Mouse (Mus musculus) hindbrain, embryonic 10.5 days (tissue): ENCODE data around the gene Cygb. TPM values are rescaled to one million over a fixed set of nuclear protein-coding genes. Genes with fewer than 3 reads are reported as not detected.
"Not testable (repeated sequence)": the region's sequence is repeated elsewhere in the genome, so short reads cannot be mapped to it uniquely, and the experiment has no call there.

Source experiments
- DNase-seq: peaks from one replicate; pipeline ENCODE4 v3.0.0-alpha.2; 2017; ENCODE audit warnings: low spot score
- H3K27ac ChIP-seq: fragments of 300-500 bp; sonication (generic); 2 replicates; pipeline ENCODE4 v1.5.1; 2016; ENCODE audit warnings: mild to moderate bottlenecking, moderate library complexity
- H3K27me3 ChIP-seq: fragments of 300-500 bp; sonication (generic); 2 replicates; pipeline ENCODE4 v1.6.1; 2016; ENCODE audit warnings: mild to moderate bottlenecking; ENCODE audit not compliant: poor library complexity, insufficient read depth, severe bottlenecking
- H3K36me3 ChIP-seq: fragments of 300-500 bp; sonication (generic); 2 replicates; pipeline ENCODE4 v1.6.1; 2016; ENCODE audit warnings: mild to moderate bottlenecking, moderate library complexity
- H3K4me1 ChIP-seq: fragments of 300-500 bp; sonication (generic); replicated peaks from 2 replicates; pipeline ENCODE4 v1.6.1; 2016; ENCODE audit warnings: mild to moderate bottlenecking
- H3K4me3 ChIP-seq: fragments of 300-500 bp; sonication (generic); 2 replicates; pipeline ENCODE4 v1.5.1; 2016; ENCODE audit warnings: mild to moderate bottlenecking, moderate library complexity
- H3K9me3 ChIP-seq: fragments of 300-500 bp; sonication (generic); 2 replicates; pipeline ENCODE4 v1.6.1; 2016; ENCODE audit warnings: mild to moderate bottlenecking, moderate library complexity
- WGBS: fragments of 180-500 bp; shearing (Covaris S2); methylation state at CpG from one replicate; pipeline ENCODE4 v1.1.7; 2016; 5-methylcytosine and 5-hydroxymethylcytosine counted together
- polyA plus RNA-seq: library from polyadenylated mRNA; unstranded; fragments of >200 nt; fragmentation: Nextera tagmentation; extraction: Ambion mirVana; gene quantifications from 2 replicates; pipeline ENCODE4 v1.2.1, GENCODE M21; 2016

Cygb gene
- polyA plus RNA-seq, 1 experiment from 2014 or later, result 3.5 TPM

DNA sequence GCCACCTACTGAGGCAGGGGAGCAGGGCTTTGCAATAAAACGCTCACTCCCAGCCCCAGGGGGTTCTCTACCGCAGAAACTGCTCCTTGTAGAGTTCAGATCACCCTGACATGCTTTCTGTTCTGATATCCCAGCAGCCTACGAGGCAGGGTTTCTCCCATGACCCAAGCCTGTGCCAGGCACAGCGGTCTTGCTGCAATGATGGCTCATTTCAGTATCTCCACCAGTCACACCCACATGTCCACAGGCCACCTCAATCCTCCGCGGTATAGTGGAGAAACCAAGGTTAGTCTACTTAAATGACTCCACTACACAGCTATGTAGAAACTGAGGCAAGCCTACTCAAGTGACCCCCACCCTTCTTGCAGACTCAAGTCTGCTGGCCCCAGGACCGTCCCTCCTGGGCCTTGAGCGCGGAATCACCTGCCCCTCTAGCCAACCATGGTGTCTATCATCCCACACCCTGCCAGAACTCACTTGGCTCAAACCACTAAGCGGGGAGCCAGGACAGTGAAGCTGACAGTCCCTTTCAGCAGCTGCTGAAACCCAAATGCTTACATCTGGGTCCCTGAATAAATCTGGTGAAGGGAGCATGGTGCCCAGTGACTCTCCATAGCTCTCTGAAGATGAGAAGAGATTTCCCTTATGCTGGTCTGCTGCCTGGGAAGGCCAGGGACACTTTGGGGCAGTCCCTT is 33.4 kb downstream of the Cygb start:
- Histone ChIP-seq H3K4me3 (no peak overlapping the region), H3K27ac (peak overlapping the region; percentile 54), H3K4me1 (peaks cover 93% of the 10 kb centered on the region)

DNA sequence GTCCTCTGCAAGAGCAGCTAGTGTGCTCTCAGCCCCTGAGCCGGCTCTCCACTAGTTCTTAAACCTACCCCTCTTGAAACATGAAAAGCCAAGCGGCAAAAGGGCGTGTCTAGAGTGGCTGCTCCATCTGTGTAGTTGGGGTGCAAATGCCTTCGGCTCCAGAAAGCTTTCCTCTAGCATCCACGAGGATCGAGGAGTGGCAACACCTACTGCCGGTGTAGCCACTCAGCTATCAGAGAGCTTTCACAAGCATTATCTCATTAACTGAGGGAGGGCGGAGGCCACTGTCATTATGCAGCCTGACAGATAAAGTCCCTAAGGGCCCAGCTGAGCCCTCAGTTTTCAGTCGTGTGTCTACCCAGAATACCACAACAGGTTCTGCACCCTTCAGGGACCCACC is 34.0 kb downstream of the Cygb start:
- peak overlapping the region; percentile 54 for H3K27ac ChIP-seq
- H3K27me3 ChIP-seq, result peaks cover 34% of the 10 kb centered on the region
- H3K36me3 ChIP-seq, result no peaks in the 10 kb centered on the region
- no peak overlapping the region for H3K4me3 ChIP-seq
- H3K9me3 ChIP-seq, result no peaks in the 10 kb centered on the region
- WGBS, result 57% methylated on average over 9 of the region's 9 CpGs
- DNase-seq, result no peak
- peaks cover 93% of the 10 kb centered on the region for H3K4me1 ChIP-seq

More for the DNA sequence above, 33.4 kb downstream of the Cygb start:
- 79% methylated on average over 10 of the region's 10 CpGs for WGBS
- no peak for DNase-seq
- no peaks in the 10 kb centered on the region for H3K9me3 ChIP-seq
- H3K27me3 ChIP-seq, result peaks cover 38% of the 10 kb centered on the region
- H3K36me3 ChIP-seq, result no peaks in the 10 kb centered on the region

DNA sequence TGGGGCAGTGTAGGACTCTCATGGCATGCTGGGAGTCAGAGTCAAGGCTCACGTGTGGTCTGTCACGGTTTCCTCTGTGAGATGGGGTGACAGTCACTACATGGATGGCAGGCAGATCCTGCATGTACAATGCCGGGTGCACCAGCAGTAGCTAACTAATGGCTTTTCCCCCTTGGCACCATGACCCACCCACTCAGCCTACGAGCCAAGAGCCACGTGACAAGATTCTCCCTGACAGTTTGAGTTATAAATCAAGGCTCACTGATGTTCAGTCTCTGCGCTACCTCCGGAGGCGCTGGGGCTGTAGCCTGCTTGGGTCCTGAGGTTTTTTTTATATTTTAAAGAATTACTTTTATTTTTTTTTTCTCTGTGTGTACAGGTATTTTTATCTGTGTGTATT is 34.6 kb downstream of the Cygb start:
- H3K4me1 ChIP-seq, result peaks cover 95% of the 10 kb centered on the region
- no peak overlapping the region for H3K27ac ChIP-seq
- DNase-seq, result no peak
- no peaks in the 10 kb centered on the region for H3K36me3 ChIP-seq
- no peak overlapping the region for H3K4me3 ChIP-seq
- no peaks in the 10 kb centered on the region for H3K9me3 ChIP-seq
- WGBS, result 90% methylated on average over 8 of the region's 8 CpGs
- H3K27me3 ChIP-seq, result peaks cover 29% of the 10 kb centered on the region

DNA sequence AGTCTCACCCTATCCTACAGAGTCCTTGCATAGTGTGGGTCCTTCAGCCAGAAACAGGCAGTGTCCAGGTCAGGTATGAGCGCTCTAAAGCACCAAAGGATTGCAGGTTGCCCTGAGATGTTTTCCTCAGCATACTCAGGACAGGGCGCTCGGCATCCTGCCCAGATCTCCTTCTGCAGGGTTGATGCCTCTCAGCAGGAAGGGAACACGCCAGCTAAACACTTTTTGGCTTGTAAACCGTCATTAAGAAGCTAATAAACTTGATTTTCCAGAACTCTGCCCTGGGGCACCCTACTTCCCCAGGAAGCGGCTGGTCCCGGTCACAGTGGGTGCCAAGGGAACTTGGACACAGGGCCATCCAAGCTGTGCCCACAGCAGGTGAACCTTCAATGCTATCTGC is 35.0 kb downstream of the Cygb start:
- WGBS, result 88% methylated on average over 7 of the region's 7 CpGs
- peaks cover 94% of the 10 kb centered on the region for H3K4me1 ChIP-seq

DNA sequence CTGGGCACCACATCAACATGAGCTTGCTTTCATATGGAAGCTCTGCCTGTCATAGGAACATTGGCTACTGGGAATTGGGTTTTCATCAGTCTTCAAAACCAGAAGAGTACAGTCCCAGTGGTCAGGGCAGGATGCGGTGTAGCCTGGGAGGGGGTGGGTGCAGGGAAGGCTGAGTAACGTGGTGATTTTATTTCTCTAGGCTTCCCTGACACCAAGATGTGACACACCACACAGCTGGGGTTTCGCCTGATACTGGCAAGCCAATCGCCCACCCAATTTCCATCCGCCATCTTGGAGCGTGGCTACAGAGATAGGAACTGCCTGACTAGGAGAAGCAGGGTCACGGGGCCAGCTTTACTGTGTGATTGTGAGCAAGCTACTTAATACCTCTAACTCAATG is 35.4 kb downstream of the Cygb start:
- H3K4me3 ChIP-seq, result no peak overlapping the region
- H3K27me3 ChIP-seq, result peaks cover 24% of the 10 kb centered on the region
- no peaks in the 10 kb centered on the region for H3K9me3 ChIP-seq
- no peaks in the 10 kb centered on the region for H3K36me3 ChIP-seq
- DNase-seq, result no peak
- H3K4me1 ChIP-seq, result peaks cover 89% of the 10 kb centered on the region
- whole genome bisulfite sequencing, result 89% methylated on average over 7 of the region's 7 CpGs
- H3K27ac ChIP-seq, result no peak overlapping the region

More for the DNA sequence above, 35.0 kb downstream of the Cygb start:
- peaks cover 27% of the 10 kb centered on the region for H3K27me3 ChIP-seq
- H3K9me3 ChIP-seq, result no peaks in the 10 kb centered on the region
- H3K36me3 ChIP-seq, result no peaks in the 10 kb centered on the region
- no peak overlapping the region for H3K4me3 ChIP-seq
- H3K27ac ChIP-seq, result no peak overlapping the region
- no peak for DNase-seq

DNA sequence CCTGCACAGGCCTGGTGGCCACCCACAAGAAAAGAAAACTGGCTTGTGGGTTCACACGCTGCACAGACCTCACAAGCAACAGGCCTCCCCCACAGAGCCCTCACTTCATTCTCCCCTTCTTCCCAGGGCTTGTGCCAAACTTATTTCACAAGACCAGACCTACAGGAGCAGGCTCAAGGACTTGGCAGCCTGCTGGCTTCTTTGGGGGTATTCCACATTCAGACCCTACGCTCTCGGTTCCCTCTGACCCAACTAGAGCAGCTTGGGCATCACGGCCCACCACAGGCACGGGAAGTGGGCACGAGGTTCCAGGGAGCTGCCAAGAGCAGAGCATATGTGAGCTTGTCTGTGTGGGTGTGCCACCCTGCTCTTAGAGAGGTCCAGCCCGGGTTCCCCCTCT is 36.5 kb downstream of the Cygb start:
- DNase-seq, result no peak
- WGBS, result 87% methylated on average over 7 of the region's 7 CpGs
- Histone ChIP-seq H3K36me3 (no peaks in the 10 kb centered on the region), H3K9me3 (no peaks in the 10 kb centered on the region), H3K27ac (peak overlapping the region; percentile 9; the same call in 1 of the 2 replicates), H3K4me1 (peaks cover 80% of the 10 kb centered on the region), H3K27me3 (peaks cover 13% of the 10 kb centered on the region), H3K4me3 (no peak overlapping the region)

DNA sequence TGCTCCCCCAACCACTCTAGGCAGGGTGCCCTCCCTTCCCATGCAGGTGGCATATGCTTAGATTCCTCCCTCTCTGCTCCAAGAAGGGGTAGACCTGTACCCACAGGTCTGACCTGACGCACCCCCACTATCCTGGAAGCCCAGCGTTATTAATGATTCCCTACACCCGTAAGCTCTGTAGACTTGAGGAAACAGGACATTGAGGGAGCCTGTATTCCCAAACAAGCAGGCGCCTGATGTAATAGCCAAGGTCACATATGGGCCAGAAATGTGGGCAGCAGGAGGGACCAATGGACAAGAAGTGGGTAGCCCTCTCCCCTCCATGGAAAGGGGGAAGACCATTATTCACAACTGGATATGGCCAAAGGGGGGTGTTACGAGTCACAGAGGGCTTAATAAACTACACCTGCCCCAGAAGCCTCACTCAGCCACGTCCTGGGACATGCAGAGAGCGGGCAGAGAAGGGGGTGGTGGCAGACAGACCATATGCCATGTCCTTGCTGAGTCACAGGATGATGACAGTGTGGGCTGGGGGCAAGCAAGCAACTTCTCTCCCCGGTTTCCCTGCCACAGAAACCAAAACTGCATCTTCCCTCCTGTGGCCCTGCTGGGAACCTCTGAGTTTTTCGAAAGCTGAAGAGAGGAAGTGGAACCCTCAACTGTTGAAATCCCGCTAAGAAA is 37.5 kb downstream of the Cygb start:
- Histone ChIP-seq H3K4me3 (no peak overlapping the region), H3K27ac (peak overlapping the region; percentile 64), H3K4me1 (peaks cover 70% of the 10 kb centered on the region), H3K36me3 (no peaks in the 10 kb centered on the region), H3K27me3 (peaks cover 3% of the 10 kb centered on the region; the same call in 1 of the 2 replicates), H3K9me3 (no peaks in the 10 kb centered on the region)
- WGBS, result 77% methylated on average over 10 of the region's 10 CpGs
- no peak for DNase-seq

DNA sequence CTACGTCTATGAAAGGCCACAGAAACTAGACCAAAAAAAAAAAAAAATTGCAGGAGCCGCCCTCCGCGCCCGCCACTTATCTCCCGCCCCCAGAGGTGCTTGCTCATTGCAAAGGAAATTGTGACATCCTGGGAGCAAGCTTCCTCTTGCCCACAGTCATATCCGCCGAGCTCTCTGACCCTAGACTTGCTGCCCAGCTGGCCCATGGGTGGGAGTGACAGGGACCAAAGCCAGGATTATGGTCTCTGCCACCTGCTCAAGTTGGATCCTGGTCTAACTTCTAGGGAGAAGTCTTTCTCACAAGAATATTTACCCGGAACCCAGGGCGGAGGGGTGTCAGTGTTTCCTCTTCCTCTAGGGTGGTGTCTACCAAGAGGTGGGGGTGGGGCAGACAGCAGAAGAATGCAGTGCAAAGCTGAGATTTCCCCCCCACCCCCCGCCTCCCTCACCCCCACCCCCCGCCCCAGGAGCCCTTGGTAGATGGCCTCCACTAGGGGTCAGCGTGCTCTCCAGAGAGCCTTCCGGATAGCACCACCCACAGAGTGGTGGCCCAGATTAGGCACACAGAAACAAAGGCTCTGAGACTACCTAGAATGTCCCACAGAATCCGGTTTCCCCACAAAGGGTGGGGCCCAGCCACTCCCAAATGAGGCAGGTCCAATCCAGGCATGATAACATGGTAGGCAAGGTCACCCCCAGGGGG is 38.2 kb downstream of the Cygb start:
- no peaks in the 10 kb centered on the region for H3K36me3 ChIP-seq
- DNase-seq, result no peak
- no peak overlapping the region for H3K4me3 ChIP-seq
- H3K9me3 ChIP-seq, result no peaks in the 10 kb centered on the region
- H3K27ac ChIP-seq, result peak overlapping the region; percentile 64
- H3K4me1 ChIP-seq, result peaks cover 63% of the 10 kb centered on the region
- no peaks in the 10 kb centered on the region for H3K27me3 ChIP-seq
- 49% methylated on average over 15 of the region's 15 CpGs for WGBS

DNA sequence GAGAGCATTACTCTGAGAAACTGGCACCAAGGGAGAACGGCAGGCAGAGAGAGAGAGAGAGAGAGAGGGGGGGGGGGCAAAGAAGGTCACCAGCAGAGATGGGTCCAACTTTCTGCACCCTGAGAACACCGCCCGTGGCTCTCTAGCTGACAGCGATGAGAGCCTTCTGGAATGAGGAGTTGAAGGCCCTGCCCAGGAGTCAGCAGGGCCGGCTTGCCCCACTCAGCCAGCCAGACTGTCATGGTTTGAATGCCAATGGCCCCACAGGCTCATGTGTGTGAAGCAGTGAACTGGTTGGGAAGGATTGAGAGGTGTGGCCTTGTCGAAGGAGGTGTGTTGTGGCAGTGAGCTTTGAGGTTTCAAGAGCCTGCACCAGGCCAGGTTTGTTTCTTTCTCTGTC is 40.9 kb downstream of the Cygb start:
- WGBS, result 88% methylated on average over 6 of the region's 6 CpGs
- Histone ChIP-seq H3K27ac (0 out of 2 replicates have a peak overlapping the region, but pooled peaks have one; percentile 12), H3K4me1 (peaks cover 57% of the 10 kb centered on the region), H3K4me3 (no peak overlapping the region), H3K9me3 (no peaks in the 10 kb centered on the region), H3K36me3 (no peaks in the 10 kb centered on the region), H3K27me3 (no peaks in the 10 kb centered on the region)
- no peak for DNase-seq

DNA sequence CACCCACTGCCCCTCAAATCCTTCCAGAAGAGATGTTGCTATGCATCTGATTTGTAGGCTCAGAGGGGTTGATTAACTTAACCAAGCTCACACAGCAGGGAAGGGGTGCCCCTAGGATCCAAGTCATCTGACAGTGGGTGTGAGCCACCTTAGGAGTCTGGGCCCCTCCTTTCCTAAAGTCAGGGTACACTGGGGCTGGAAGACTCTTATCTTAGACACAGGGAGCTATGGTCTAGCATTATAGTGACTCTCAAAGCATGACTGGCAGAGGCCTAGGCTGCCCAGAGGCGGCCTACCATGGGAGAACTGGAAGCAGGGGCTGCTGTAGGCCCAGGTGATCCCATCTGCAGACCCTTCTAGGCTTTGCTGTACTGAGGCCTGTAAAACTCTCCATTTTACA is 41.6 kb downstream of the Cygb start:
- 82% methylated on average over 1 of the region's 1 CpGs for WGBS
- Histone ChIP-seq H3K4me3 (no peak overlapping the region), H3K36me3 (no peaks in the 10 kb centered on the region), H3K27ac (no peak overlapping the region), H3K27me3 (no peaks in the 10 kb centered on the region), H3K4me1 (peaks cover 51% of the 10 kb centered on the region), H3K9me3 (no peaks in the 10 kb centered on the region)
- no peak for DNase-seq

DNA sequence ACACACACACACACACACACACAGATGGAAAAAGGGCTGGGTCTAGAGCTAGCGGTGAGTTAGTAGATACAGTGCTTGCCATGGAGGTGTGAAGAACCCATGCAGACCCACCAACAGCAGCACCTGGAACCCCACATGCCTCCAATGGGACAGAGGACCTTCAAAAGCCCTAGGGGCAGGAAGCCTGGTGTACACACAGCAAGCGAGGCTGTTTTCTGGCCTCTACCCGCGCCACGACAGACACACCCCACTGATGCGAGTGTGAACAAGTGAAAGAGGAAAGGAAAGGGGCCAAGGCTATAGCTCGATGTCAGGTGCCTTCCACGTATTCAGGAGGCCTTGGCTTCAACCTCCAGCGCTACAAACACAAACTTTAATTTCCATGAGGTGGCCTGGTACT is 42.2 kb downstream of the Cygb start:
- peaks cover 48% of the 10 kb centered on the region for H3K4me1 ChIP-seq
- no peak overlapping the region for H3K4me3 ChIP-seq
- H3K36me3 ChIP-seq, result no peaks in the 10 kb centered on the region
- H3K9me3 ChIP-seq, result no peaks in the 10 kb centered on the region
- DNase-seq, result no peak
- no peaks in the 10 kb centered on the region for H3K27me3 ChIP-seq
- no peak overlapping the region; the same call in 1 of the 2 replicates for H3K27ac ChIP-seq
- 92% methylated on average over 9 of the region's 9 CpGs for WGBS

DNA sequence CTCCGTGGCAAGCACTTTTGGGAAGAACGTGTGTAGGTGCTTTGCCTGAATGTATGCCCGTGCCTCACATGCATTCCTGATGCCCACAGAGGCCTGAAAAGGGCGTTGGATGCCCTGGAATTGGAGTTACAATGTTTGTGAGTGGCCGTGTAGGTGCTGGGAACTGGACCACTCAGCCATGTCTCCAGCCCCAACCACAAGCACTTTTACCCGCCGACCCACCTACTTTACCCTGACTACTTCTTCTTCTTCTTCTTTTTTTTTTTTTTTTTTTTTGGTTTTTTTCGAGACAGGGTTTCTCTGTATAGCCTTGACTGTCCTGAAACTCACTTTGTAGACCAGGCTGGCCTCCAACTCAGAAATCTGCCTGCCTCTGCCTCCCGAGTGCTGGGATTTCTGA is 42.9 kb downstream of the Cygb start:
- H3K27ac ChIP-seq, H3K4me3 ChIP-seq, H3K9me3 ChIP-seq, DNase-seq, H3K36me3 ChIP-seq, H3K27me3 ChIP-seq: not testable (repeated sequence)
- WGBS, result 90% methylated on average over 9 of the region's 9 CpGs
- H3K4me1 ChIP-seq, result peaks cover 44% of the 10 kb centered on the region
